Mouse (Mus musculus): ENCODE results near the gene Mxra8. TPM values are rescaled to one million over a fixed set of nuclear protein-coding genes. Genes with fewer than 3 reads are reported as not detected.

The Mxra8 gene
- polyA plus RNA-seq (2015; fragmentation: Nextera tagmentation; extraction: Ambion mirVana) = 77.8 and 86.8 TPM in 2 replicates

GRCm38 (mm10) chr4:155839483-155839910 is at the start of gene Mxra8:
Gene Mxra8, plus strand, starts transcription at chr4:155839680.
- peak; percentile 85 for ATAC-seq (replicated peaks; ENCODE audit: extremely low read depth, insufficient read depth, low FRiP score)
- no peaks in the 10 kb centered on the region for H3K36me3 ChIP-seq (ENCODE audit: control insufficient read depth, insufficient read depth)
- H3K9me3 ChIP-seq (replicated peaks; ENCODE audit: control insufficient read depth, low read length) = 0 out of 2 replicates have a peak, but pooled peaks cover 2% of the 10 kb centered on the region
- WGBS = 12% methylated on average over 16 of the region's 16 CpGs
- peak within 1 kb of the TSS; percentile 87 for H3K27ac ChIP-seq (ENCODE audit: low read length)
- peaks cover 31% of the 10 kb centered on the region for H3K4me1 ChIP-seq (ENCODE audit: control insufficient read depth, insufficient read depth, low read length)
- peak within 1 kb of the TSS; percentile 52 for H3K4me3 ChIP-seq (ENCODE audit: low read length)
- H3K9ac ChIP-seq (ENCODE audit: low read length) = peak within 1 kb of the TSS; percentile 68
- H3K27me3 ChIP-seq (ENCODE audit: control insufficient read depth, insufficient read depth, low read length) = peaks cover 3% of the 10 kb centered on the region; the same call in 1 of the 2 replicates
- peak within 1 kb of the TSS; percentile 72 for H3K4me2 ChIP-seq (ENCODE audit: low read depth, low read length)

- Histone ChIP-seq H3K4me1 (ENCODE audit: control insufficient read depth, insufficient read depth, low read length) (peaks cover 8% of the 10 kb centered on the region), H3K36me3 (ENCODE audit: control insufficient read depth, insufficient read depth) (no peaks in the 10 kb centered on the region), H3K27me3 (ENCODE audit: control insufficient read depth, insufficient read depth, low read length) (no peaks in the 10 kb centered on the region), H3K9me3 (replicated peaks; ENCODE audit: control insufficient read depth, low read length) (no peaks in the 10 kb centered on the region), H3K27ac (ENCODE audit: low read length) (no peak within 1 kb of the TSS), H3K4me3 (ENCODE audit: low read length) (no peak within 1 kb of the TSS), H3K4me2 (ENCODE audit: low read depth, low read length) (no peak within 1 kb of the TSS), H3K9ac (ENCODE audit: low read length) (no peak within 1 kb of the TSS)
- WGBS = 84% methylated on average over 3 of the region's 3 CpGs
- no peak for ATAC-seq (replicated peaks; ENCODE audit: extremely low read depth, insufficient read depth, low FRiP score)
These were observed 49.4 kb upstream of the Mxra8 start, which contains the start of gene Ankrd65 for GRCm38 (mm10) chr4:155790021-155790489. Gene Ankrd65, plus strand, starts transcription at chr4:155790439.

GRCm38 (mm10) chr4:155790650-155791161 is 48.8 kb upstream of the Mxra8 start:
- H3K27me3 ChIP-seq (ENCODE audit: control insufficient read depth, insufficient read depth, low read length) = no peaks in the 10 kb centered on the region
- no peak overlapping the region for H3K9ac ChIP-seq (ENCODE audit: low read length)
- H3K9me3 ChIP-seq (replicated peaks; ENCODE audit: control insufficient read depth, low read length) = no peaks in the 10 kb centered on the region
- H3K36me3 ChIP-seq (ENCODE audit: control insufficient read depth, insufficient read depth) = no peaks in the 10 kb centered on the region
- H3K4me1 ChIP-seq (ENCODE audit: control insufficient read depth, insufficient read depth, low read length) = peaks cover 4% of the 10 kb centered on the region
- no peak overlapping the region for H3K27ac ChIP-seq (ENCODE audit: low read length)
- ATAC-seq (replicated peaks; ENCODE audit: extremely low read depth, insufficient read depth, low FRiP score) = no peak
- H3K4me3 ChIP-seq (ENCODE audit: low read length) = no peak overlapping the region
- WGBS = 66% methylated on average over 3 of the region's 3 CpGs
- no peak overlapping the region for H3K4me2 ChIP-seq (ENCODE audit: low read depth, low read length)

- WGBS = 72% methylated on average over 24 of the region's 24 CpGs
- H3K4me1 ChIP-seq (ENCODE audit: control insufficient read depth, insufficient read depth, low read length) = no peaks in the 10 kb centered on the region
- no peak overlapping the region for H3K9ac ChIP-seq (ENCODE audit: low read length)
- H3K27ac ChIP-seq (ENCODE audit: low read length) = no peak overlapping the region
- H3K36me3 ChIP-seq (ENCODE audit: control insufficient read depth, insufficient read depth) = no peaks in the 10 kb centered on the region
- no peak overlapping the region for H3K4me2 ChIP-seq (ENCODE audit: low read depth, low read length)
- no peak for ATAC-seq (replicated peaks; ENCODE audit: extremely low read depth, insufficient read depth, low FRiP score)
- H3K4me3 ChIP-seq (ENCODE audit: low read length) = no peak overlapping the region
- H3K9me3 ChIP-seq (replicated peaks; ENCODE audit: control insufficient read depth, low read length) = no peaks in the 10 kb centered on the region
- H3K27me3 ChIP-seq (ENCODE audit: control insufficient read depth, insufficient read depth, low read length) = peaks cover 2% of the 10 kb centered on the region; the same call in 1 of the 2 replicates
These were observed 48.1 kb upstream of the Mxra8 start for GRCm38 (mm10) chr4:155791240-155791933.

- no peak overlapping the region for H3K9ac ChIP-seq (ENCODE audit: low read length)
- H3K27me3 ChIP-seq (ENCODE audit: control insufficient read depth, insufficient read depth, low read length) = peaks cover 2% of the 10 kb centered on the region; the same call in 1 of the 2 replicates
- no peak overlapping the region for H3K4me2 ChIP-seq (ENCODE audit: low read depth, low read length)
- WGBS = 53% methylated on average over 2 of the region's 2 CpGs
- no peak overlapping the region for H3K4me3 ChIP-seq (ENCODE audit: low read length)
- no peaks in the 10 kb centered on the region for H3K9me3 ChIP-seq (replicated peaks; ENCODE audit: control insufficient read depth, low read length)
- H3K4me1 ChIP-seq (ENCODE audit: control insufficient read depth, insufficient read depth, low read length) = no peaks in the 10 kb centered on the region
- H3K36me3 ChIP-seq (ENCODE audit: control insufficient read depth, insufficient read depth) = no peaks in the 10 kb centered on the region
- 0 out of 2 replicates have a peak, but pooled peaks have one; percentile 18 for ATAC-seq (replicated peaks; ENCODE audit: extremely low read depth, insufficient read depth, low FRiP score)
- H3K27ac ChIP-seq (ENCODE audit: low read length) = no peak overlapping the region
These were observed 45.8 kb upstream of the Mxra8 start for GRCm38 (mm10) chr4:155793730-155794129.

GRCm38 (mm10) chr4:155802075-155802474 is 37.4 kb upstream of the Mxra8 start:
- no peak for ATAC-seq (replicated peaks; ENCODE audit: extremely low read depth, insufficient read depth, low FRiP score)
- no peak overlapping the region for H3K4me3 ChIP-seq (ENCODE audit: low read length)
- H3K4me2 ChIP-seq (ENCODE audit: low read depth, low read length) = no peak overlapping the region
- H3K27me3 ChIP-seq (ENCODE audit: control insufficient read depth, insufficient read depth, low read length) = peaks cover 5% of the 10 kb centered on the region; the same call in 1 of the 2 replicates
- peaks cover 13% of the 10 kb centered on the region for H3K4me1 ChIP-seq (ENCODE audit: control insufficient read depth, insufficient read depth, low read length)
- no peak overlapping the region for H3K27ac ChIP-seq (ENCODE audit: low read length)
- H3K9me3 ChIP-seq (replicated peaks; ENCODE audit: control insufficient read depth, low read length) = no peaks in the 10 kb centered on the region
- H3K36me3 ChIP-seq (ENCODE audit: control insufficient read depth, insufficient read depth) = peaks cover 4% of the 10 kb centered on the region
- WGBS = 100% methylated on average over 1 of the region's 1 CpGs
- no peak overlapping the region for H3K9ac ChIP-seq (ENCODE audit: low read length)

- peak within 1 kb of the TSS; percentile 94 for H3K9ac ChIP-seq (ENCODE audit: low read length)
- H3K27ac ChIP-seq (ENCODE audit: low read length) = peak within 1 kb of the TSS; percentile 79
- peaks cover 11% of the 10 kb centered on the region for H3K36me3 ChIP-seq (ENCODE audit: control insufficient read depth, insufficient read depth)
- peak within 1 kb of the TSS; percentile 97 for H3K4me3 ChIP-seq (ENCODE audit: low read length)
- no peaks in the 10 kb centered on the region for H3K9me3 ChIP-seq (replicated peaks; ENCODE audit: control insufficient read depth, low read length)
- peak within 1 kb of the TSS; percentile 85 for H3K4me2 ChIP-seq (ENCODE audit: low read depth, low read length)
- H3K4me1 ChIP-seq (ENCODE audit: control insufficient read depth, insufficient read depth, low read length) = peaks cover 13% of the 10 kb centered on the region
- H3K27me3 ChIP-seq (ENCODE audit: control insufficient read depth, insufficient read depth, low read length) = peaks cover 5% of the 10 kb centered on the region; the same call in 1 of the 2 replicates
- 11% methylated on average over 12 of the region's 12 CpGs for WGBS
- no peak; the same call in 1 of the 2 replicates for ATAC-seq (replicated peaks; ENCODE audit: extremely low read depth, insufficient read depth, low FRiP score)
These were observed 36.6 kb upstream of the Mxra8 start, which contains the start of gene Mrpl20 for GRCm38 (mm10) chr4:155802741-155803339. Gene Mrpl20, plus strand, starts transcription at chr4:155802878.

- H3K9me3 ChIP-seq (replicated peaks; ENCODE audit: control insufficient read depth, low read length) = no peaks in the 10 kb centered on the region
- H3K27me3 ChIP-seq (ENCODE audit: control insufficient read depth, insufficient read depth, low read length) = peaks cover 5% of the 10 kb centered on the region; the same call in 1 of the 2 replicates
- under 1% methylated on average over 56 of the region's 58 CpGs for WGBS
- peak overlapping the region; percentile 97 for H3K4me3 ChIP-seq (ENCODE audit: low read length)
- peaks cover 17% of the 10 kb centered on the region for H3K36me3 ChIP-seq (ENCODE audit: control insufficient read depth, insufficient read depth)
- peak overlapping the region; percentile 79 for H3K27ac ChIP-seq (ENCODE audit: low read length)
- peak; percentile 97 for ATAC-seq (replicated peaks; ENCODE audit: extremely low read depth, insufficient read depth, low FRiP score)
- H3K4me1 ChIP-seq (ENCODE audit: control insufficient read depth, insufficient read depth, low read length) = peaks cover 13% of the 10 kb centered on the region
- peak overlapping the region; percentile 85 for H3K4me2 ChIP-seq (ENCODE audit: low read depth, low read length)
- peak overlapping the region; percentile 94 for H3K9ac ChIP-seq (ENCODE audit: low read length)
These were observed 36.0 kb upstream of the Mxra8 start for GRCm38 (mm10) chr4:155803340-155804041.
